Mouse (Mus musculus): Measurements from ENCODE around the gene Gm3278.
"Not testable (repeated sequence)": the region's sequence is repeated elsewhere in the genome, so short reads cannot be mapped to it uniquely, and the experiment has no call there.

Gene Gm3278

GRCm38 (mm10) chr14:4892116-4892515 is at the start of gene Gm3278:
Gene Gm3278 (plus strand): TSS chr14:4892416.
- DNase-seq (ENCODE audit: low spot score in 2 of 2), result not testable (repeated sequence)

- peak in 1 of 2 experiments; percentile 10 for DNase-seq (ENCODE audit: low spot score in 2 of 2)
These were observed 36.8 kb upstream of the Gm3278 start, which contains the start of gene Gm3264 for GRCm38 (mm10) chr14:4855299-4855980. Gene Gm3264 (plus strand): TSS chr14:4855576.

All from spleen, postnatal 4 days (tissue).